Comparison of ENCODE assay signal across 23 mouse cellular contexts in the genomic region with DNA sequence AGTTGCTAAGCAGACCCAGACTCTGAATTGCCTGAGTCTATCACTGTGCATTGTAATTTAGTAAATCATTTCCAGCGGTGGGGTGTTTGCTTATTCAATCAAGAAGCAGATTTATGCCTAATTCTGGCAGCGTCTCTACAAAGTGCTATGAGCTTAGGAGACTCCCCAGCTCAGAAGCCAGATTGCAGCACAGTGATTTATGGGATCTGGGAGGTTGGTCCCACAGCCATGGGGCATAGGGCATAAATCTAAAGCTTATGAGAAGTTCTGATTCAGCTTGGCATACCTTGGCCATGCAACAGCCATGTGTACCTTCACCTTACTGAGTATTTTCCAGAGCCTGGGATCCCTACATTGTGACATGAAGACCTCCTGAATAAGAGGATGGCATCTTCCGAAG.
"Had no signal": no experiment of that assay in that cellular context is flagged by ENCODE, and none has a peak within 500 bp of the region (broad histone marks: within the 10 kb centered on the region; RNA-seq: fewer than 3 reads in every experiment).

No protein-coding gene starts in this region.

- ATAC-seq: hindbrain, postnatal 0 days; intestine, embryonic 16.5 days; liver, embryonic 12.5 days had no signal

- H3K9me3 ChIP-seq: heart, embryonic 13.5 days; heart, embryonic 15.5 days; hindbrain, embryonic 13.5 days; hindbrain, embryonic 15.5 days; limb, embryonic 13.5 days; limb, embryonic 15.5 days; liver, embryonic 12.5 days had no signal

- H3K27me3 ChIP-seq: heart, embryonic 13.5 days; heart, embryonic 15.5 days; hindbrain, embryonic 13.5 days; hindbrain, embryonic 15.5 days; limb, embryonic 15.5 days; liver, embryonic 12.5 days had no signal

- H3K4me3 ChIP-seq: heart, adult 2 months; heart, embryonic 13.5 days; heart, embryonic 15.5 days; hindbrain, embryonic 13.5 days; hindbrain, embryonic 15.5 days; limb, embryonic 13.5 days; limb, embryonic 15.5 days; liver, embryonic 12.5 days had no signal

- H3K27ac ChIP-seq: heart, adult 2 months; heart, embryonic 13.5 days; heart, embryonic 15.5 days; hindbrain, embryonic 13.5 days; hindbrain, embryonic 15.5 days; hindbrain, postnatal 0 days; limb, embryonic 13.5 days; limb, embryonic 15.5 days; liver, embryonic 12.5 days; liver, embryonic 14.5 days had no signal

- H3K4me2 ChIP-seq: heart, embryonic 11.5 days; heart, embryonic 13.5 days; heart, embryonic 15.5 days; hindbrain, embryonic 13.5 days; hindbrain, embryonic 15.5 days; limb, embryonic 13.5 days; limb, embryonic 15.5 days; liver, embryonic 12.5 days had no signal

- H3K9ac ChIP-seq: heart, embryonic 13.5 days; heart, embryonic 15.5 days; hindbrain, embryonic 13.5 days; hindbrain, embryonic 15.5 days; limb, embryonic 13.5 days; limb, embryonic 15.5 days; liver, embryonic 12.5 days; liver, embryonic 14.5 days had no signal

- H3K4me1 ChIP-seq: heart, embryonic 13.5 days; heart, embryonic 15.5 days; limb, embryonic 13.5 days; limb, embryonic 15.5 days; liver, embryonic 12.5 days had no signal

- DNase-seq: gastrocnemius, postnatal 25 days; heart, adult 11 months; heart, adult 2 months; heart, postnatal 14 days; heart, postnatal 36 days; kidney, adult 11 months; kidney, adult 2 months; kidney, postnatal 10 days; kidney, postnatal 25 days; layer of hippocampus, adult 9-11 months; layer of hippocampus, postnatal 36 days; left cerebral cortex, postnatal 4 days had no signal

- H3K36me3 ChIP-seq: heart, embryonic 13.5 days; heart, embryonic 15.5 days; hindbrain, embryonic 13.5 days; hindbrain, embryonic 15.5 days; limb, embryonic 13.5 days; limb, embryonic 15.5 days; liver, embryonic 12.5 days had no signal
